Mouse (Mus musculus): Measurements from ENCODE around the gene 4930548H24Rik. TPM values are rescaled to one million over a fixed set of nuclear protein-coding genes. Genes with fewer than 3 reads are reported as not detected.

The 4930548H24Rik gene
- polyA plus RNA-seq, 1 experiment from 2014 or later, result not detected

- Histone ChIP-seq H3K27ac (ENCODE audit: low read length) (no peak overlapping the region), H3K4me3 (replicated peaks; ENCODE audit: low read length) (no peak overlapping the region), H3K9me3 (replicated peaks; ENCODE audit: control insufficient read depth, low read length) (no peaks in the 10 kb centered on the region), H3K27me3 (ENCODE audit: control insufficient read depth, insufficient read depth, low read length) (no peaks in the 10 kb centered on the region), H3K36me3 (ENCODE audit: control insufficient read depth, insufficient read depth, low read length) (no peaks in the 10 kb centered on the region), H3K9ac (ENCODE audit: low read length) (no peak overlapping the region), H3K4me1 (ENCODE audit: control insufficient read depth, insufficient read depth, low read length) (no peaks in the 10 kb centered on the region), H3K4me2 (ENCODE audit: low read depth, low read length) (no peak overlapping the region)
- no peak for ATAC-seq (ENCODE audit: insufficient read depth, low FRiP score)
- WGBS, result 92% methylated on average over 3 of the region's 3 CpGs
Measured at GRCm38 (mm10) chr5:31487889-31488288, 2.3 kb downstream of the 4930548H24Rik start.

DNA sequence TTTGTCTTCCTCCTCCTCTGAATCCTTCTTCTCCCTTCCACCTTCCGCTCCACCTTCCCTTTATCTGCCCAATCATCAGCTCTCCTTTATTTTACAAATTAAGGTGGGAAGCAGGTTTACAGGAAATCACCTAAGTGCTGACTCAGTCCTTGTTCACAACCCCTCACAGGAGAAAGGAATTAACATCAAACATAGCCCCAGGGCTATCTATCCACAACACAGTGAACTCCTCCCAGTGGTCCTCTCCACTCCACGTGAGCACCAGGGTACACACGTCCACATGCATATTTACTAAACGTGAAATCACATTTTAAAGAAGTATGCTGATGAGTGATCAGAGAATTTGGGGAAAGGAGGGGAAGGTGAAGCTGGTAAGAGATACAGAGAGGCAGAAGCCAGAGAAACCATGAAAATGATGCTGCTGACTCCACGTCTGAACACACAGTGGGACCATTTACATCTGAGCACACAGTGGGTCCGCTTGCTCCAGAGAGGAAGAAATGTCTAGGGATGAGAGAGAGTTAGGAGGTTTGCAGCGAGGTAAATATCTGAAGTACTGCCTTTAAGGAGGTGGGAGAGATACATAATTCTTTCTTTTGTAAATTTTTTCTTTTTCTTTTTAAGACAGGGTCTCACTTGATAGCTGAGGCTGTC, 3.7 kb downstream of the 4930548H24Rik start:
- no peaks in the 10 kb centered on the region for H3K4me1 ChIP-seq (ENCODE audit: control insufficient read depth, insufficient read depth, low read length)
- no peak overlapping the region for H3K9ac ChIP-seq (ENCODE audit: low read length)
- ATAC-seq (ENCODE audit: insufficient read depth, low FRiP score), result no peak
- H3K36me3 ChIP-seq (ENCODE audit: control insufficient read depth, insufficient read depth, low read length), result no peaks in the 10 kb centered on the region
- WGBS, result 62% methylated on average over 7 of the region's 7 CpGs
- H3K4me2 ChIP-seq (ENCODE audit: low read depth, low read length), result no peak overlapping the region
- no peaks in the 10 kb centered on the region for H3K9me3 ChIP-seq (replicated peaks; ENCODE audit: control insufficient read depth, low read length)
- no peak overlapping the region for H3K27ac ChIP-seq (ENCODE audit: low read length)
- no peak overlapping the region for H3K4me3 ChIP-seq (replicated peaks; ENCODE audit: low read length)
- no peaks in the 10 kb centered on the region for H3K27me3 ChIP-seq (ENCODE audit: control insufficient read depth, insufficient read depth, low read length)

GRCm38 (mm10) chr5:31492031-31492430, 6.5 kb downstream of the 4930548H24Rik start:
- H3K27me3 ChIP-seq (ENCODE audit: control insufficient read depth, insufficient read depth, low read length), result no peaks in the 10 kb centered on the region
- H3K4me2 ChIP-seq (ENCODE audit: low read depth, low read length), result no peak overlapping the region
- H3K9ac ChIP-seq (ENCODE audit: low read length), result no peak overlapping the region
- no peak overlapping the region for H3K27ac ChIP-seq (ENCODE audit: low read length)
- H3K4me1 ChIP-seq (ENCODE audit: control insufficient read depth, insufficient read depth, low read length), result peaks cover 6% of the 10 kb centered on the region
- no peak for ATAC-seq (ENCODE audit: insufficient read depth, low FRiP score)
- no peaks in the 10 kb centered on the region for H3K36me3 ChIP-seq (ENCODE audit: control insufficient read depth, insufficient read depth, low read length)
- no peaks in the 10 kb centered on the region for H3K9me3 ChIP-seq (replicated peaks; ENCODE audit: control insufficient read depth, low read length)
- 65% methylated on average over 1 of the region's 1 CpGs for WGBS
- no peak overlapping the region for H3K4me3 ChIP-seq (replicated peaks; ENCODE audit: low read length)

GRCm38 (mm10) chr5:31494513-31495297, 9.2 kb downstream of the 4930548H24Rik start, which contains the start of gene Gpn1:
Gene Gpn1 (plus strand): TSS chr5:31494741.
- peak within 1 kb of the TSS; percentile 86 for H3K9ac ChIP-seq (ENCODE audit: low read length)
- ATAC-seq (ENCODE audit: insufficient read depth, low FRiP score), result peak; percentile 100
- H3K27me3 ChIP-seq (ENCODE audit: control insufficient read depth, insufficient read depth, low read length), result no peaks in the 10 kb centered on the region
- H3K4me3 ChIP-seq (replicated peaks; ENCODE audit: low read length), result peak within 1 kb of the TSS; percentile 88
- WGBS, result under 1% methylated on average over 49 of the region's 49 CpGs
- H3K4me2 ChIP-seq (ENCODE audit: low read depth, low read length), result peak within 1 kb of the TSS; percentile 88
- H3K4me1 ChIP-seq (ENCODE audit: control insufficient read depth, insufficient read depth, low read length), result peaks cover 6% of the 10 kb centered on the region
- no peaks in the 10 kb centered on the region for H3K9me3 ChIP-seq (replicated peaks; ENCODE audit: control insufficient read depth, low read length)
- H3K27ac ChIP-seq (ENCODE audit: low read length), result no peak within 1 kb of the TSS
- H3K36me3 ChIP-seq (ENCODE audit: control insufficient read depth, insufficient read depth, low read length), result peaks cover 6% of the 10 kb centered on the region; the same call in 1 of the 2 replicates

GRCm38 (mm10) chr5:31504843-31505242, 19.3 kb downstream of the 4930548H24Rik start:
- WGBS, result 72% methylated on average over 10 of the region's 10 CpGs
- H3K9me3 ChIP-seq (replicated peaks; ENCODE audit: control insufficient read depth, low read length), result no peaks in the 10 kb centered on the region
- H3K4me1 ChIP-seq (ENCODE audit: control insufficient read depth, insufficient read depth, low read length), result no peaks in the 10 kb centered on the region
- H3K27me3 ChIP-seq (ENCODE audit: control insufficient read depth, insufficient read depth, low read length), result no peaks in the 10 kb centered on the region
- H3K36me3 ChIP-seq (ENCODE audit: control insufficient read depth, insufficient read depth, low read length), result peaks cover 6% of the 10 kb centered on the region; the same call in 1 of the 2 replicates
- no peak overlapping the region for H3K27ac ChIP-seq (ENCODE audit: low read length)
- no peak for ATAC-seq (ENCODE audit: insufficient read depth, low FRiP score)
- no peak overlapping the region for H3K9ac ChIP-seq (ENCODE audit: low read length)
- H3K4me3 ChIP-seq (replicated peaks; ENCODE audit: low read length), result no peak overlapping the region
- H3K4me2 ChIP-seq (ENCODE audit: low read depth, low read length), result no peak overlapping the region

GRCm38 (mm10) chr5:31512481-31512880, 26.9 kb downstream of the 4930548H24Rik start:
- Histone ChIP-seq H3K27ac (ENCODE audit: low read length) (no peak overlapping the region), H3K27me3 (ENCODE audit: control insufficient read depth, insufficient read depth, low read length) (no peaks in the 10 kb centered on the region), H3K36me3 (ENCODE audit: control insufficient read depth, insufficient read depth, low read length) (peaks cover 19% of the 10 kb centered on the region), H3K4me1 (ENCODE audit: control insufficient read depth, insufficient read depth, low read length) (no peaks in the 10 kb centered on the region), H3K9ac (ENCODE audit: low read length) (no peak overlapping the region), H3K4me3 (replicated peaks; ENCODE audit: low read length) (no peak overlapping the region), H3K4me2 (ENCODE audit: low read depth, low read length) (no peak overlapping the region), H3K9me3 (replicated peaks; ENCODE audit: control insufficient read depth, low read length) (no peaks in the 10 kb centered on the region)
- ATAC-seq (ENCODE audit: insufficient read depth, low FRiP score), result no peak
- WGBS, result 76% methylated on average over 1 of the region's 1 CpGs

- Histone ChIP-seq H3K4me1 (ENCODE audit: control insufficient read depth, insufficient read depth, low read length) (peaks cover under 1% of the 10 kb centered on the region; the same call in 1 of the 2 replicates), H3K9ac (ENCODE audit: low read length) (no peak overlapping the region), H3K27me3 (ENCODE audit: control insufficient read depth, insufficient read depth, low read length) (no peaks in the 10 kb centered on the region), H3K4me2 (ENCODE audit: low read depth, low read length) (no peak overlapping the region), H3K27ac (ENCODE audit: low read length) (no peak overlapping the region), H3K36me3 (ENCODE audit: control insufficient read depth, insufficient read depth, low read length) (peaks cover 6% of the 10 kb centered on the region), H3K9me3 (replicated peaks; ENCODE audit: control insufficient read depth, low read length) (no peaks in the 10 kb centered on the region), H3K4me3 (replicated peaks; ENCODE audit: low read length) (no peak overlapping the region)
- no peak for ATAC-seq (ENCODE audit: insufficient read depth, low FRiP score)
- 88% methylated on average over 6 of the region's 6 CpGs for WGBS
Measured at GRCm38 (mm10) chr5:31520556-31520955, 35.0 kb downstream of the 4930548H24Rik start.

GRCm38 (mm10) chr5:31526354-31527116, 41.0 kb downstream of the 4930548H24Rik start, which contains the start of gene Slc4a1ap:
Gene Slc4a1ap (plus strand): TSS chr5:31526995.
- WGBS, result under 1% methylated on average over 28 of the region's 28 CpGs
- no peaks in the 10 kb centered on the region for H3K9me3 ChIP-seq (replicated peaks; ENCODE audit: control insufficient read depth, low read length)
- H3K36me3 ChIP-seq (ENCODE audit: control insufficient read depth, insufficient read depth, low read length), result peaks cover under 1% of the 10 kb centered on the region; the same call in 1 of the 2 replicates
- H3K4me1 ChIP-seq (ENCODE audit: control insufficient read depth, insufficient read depth, low read length), result peaks cover 10% of the 10 kb centered on the region
- peak within 1 kb of the TSS; percentile 88 for H3K4me2 ChIP-seq (ENCODE audit: low read depth, low read length)
- H3K9ac ChIP-seq (ENCODE audit: low read length), result peak within 1 kb of the TSS; percentile 93
- peak within 1 kb of the TSS; percentile 95 for H3K4me3 ChIP-seq (replicated peaks; ENCODE audit: low read length)
- no peaks in the 10 kb centered on the region for H3K27me3 ChIP-seq (ENCODE audit: control insufficient read depth, insufficient read depth, low read length)
- ATAC-seq (ENCODE audit: insufficient read depth, low FRiP score), result peak; percentile 82; the same call in 1 of the 2 replicates
- peak within 1 kb of the TSS; percentile 90; the same call in 1 of the 2 replicates for H3K27ac ChIP-seq (ENCODE audit: low read length)

Measured in stomach, embryonic 16.5 days (tissue).